Mouse (Mus musculus): Measurements from ENCODE around the gene Eef2k.
"Not testable (repeated sequence)": the region's sequence is repeated elsewhere in the genome, so short reads cannot be mapped to it uniquely, and the experiment has no call there.

The Eef2k gene

GRCm38 (mm10) chr7:120933680-120934195 lies 91.1 kb downstream of the Eef2k start:
- in situ Hi-C loops (cut with MboI, MseI): loop anchor here (10.0 kb wide), 1 partner anchor 279 kb away; no protein-coding TSS in a partner anchor

DNA sequence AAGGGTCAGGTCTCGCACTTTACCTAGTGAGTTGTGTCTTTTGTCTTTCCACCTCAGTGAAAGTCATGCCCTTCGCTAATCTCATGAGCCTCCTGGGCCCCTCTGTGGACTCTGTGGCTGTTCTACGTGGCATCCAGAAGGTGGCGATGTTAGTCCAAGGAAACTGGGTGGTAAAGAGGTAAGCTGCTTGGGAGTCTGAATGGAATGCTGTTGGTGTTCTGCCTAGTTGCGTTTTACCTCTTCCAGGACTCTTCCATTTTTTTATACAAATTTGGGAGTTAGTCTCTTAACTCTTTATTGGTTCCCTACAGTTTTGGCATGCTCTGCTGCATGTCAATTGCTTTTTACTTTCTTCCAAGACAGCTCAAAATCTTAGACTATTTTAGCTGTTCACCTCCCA lies 92.1 kb downstream of the Eef2k start:
- in situ Hi-C loops (cut with MboI, MseI): loop anchor here (10.0 kb wide), 1 partner anchor 280 kb away; no protein-coding TSS in a partner anchor

- in situ Hi-C loops (cut with MboI, MseI): loop anchor here (10.0 kb wide), 1 partner anchor 282 kb away; no protein-coding TSS in a partner anchor
These were observed 93.9 kb downstream of the Eef2k start for GRCm38 (mm10) chr7:120936522-120936921.

- in situ Hi-C loops (cut with MboI, MseI): loop anchor here (10.0 kb wide), 1 partner anchor 283 kb away; no protein-coding TSS in a partner anchor
These were observed 95.6 kb downstream of the Eef2k start for GRCm38 (mm10) chr7:120938206-120938605.

DNA sequence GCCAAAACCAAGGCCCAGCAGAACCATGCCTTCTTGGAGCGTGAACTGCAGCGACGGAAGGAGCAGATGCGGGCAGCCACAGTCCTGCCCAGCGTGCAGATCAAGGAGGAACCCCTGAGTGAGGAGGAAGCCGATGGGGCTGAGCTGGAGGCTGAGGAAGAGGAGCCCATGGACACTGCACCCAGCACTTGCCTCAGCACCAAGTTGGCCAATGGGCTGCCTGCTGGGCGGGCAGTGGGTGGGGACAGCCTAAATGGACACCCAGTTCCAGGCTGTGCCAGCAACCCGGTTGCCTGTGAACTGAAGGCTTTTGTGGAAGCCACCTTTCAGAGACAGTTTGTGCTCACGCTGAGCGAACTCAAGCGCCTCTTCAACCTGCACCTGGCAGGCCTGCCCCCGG lies 97.7 kb downstream of the Eef2k start:
- in situ Hi-C loops (cut with MboI, MseI): no loop called here

DNA sequence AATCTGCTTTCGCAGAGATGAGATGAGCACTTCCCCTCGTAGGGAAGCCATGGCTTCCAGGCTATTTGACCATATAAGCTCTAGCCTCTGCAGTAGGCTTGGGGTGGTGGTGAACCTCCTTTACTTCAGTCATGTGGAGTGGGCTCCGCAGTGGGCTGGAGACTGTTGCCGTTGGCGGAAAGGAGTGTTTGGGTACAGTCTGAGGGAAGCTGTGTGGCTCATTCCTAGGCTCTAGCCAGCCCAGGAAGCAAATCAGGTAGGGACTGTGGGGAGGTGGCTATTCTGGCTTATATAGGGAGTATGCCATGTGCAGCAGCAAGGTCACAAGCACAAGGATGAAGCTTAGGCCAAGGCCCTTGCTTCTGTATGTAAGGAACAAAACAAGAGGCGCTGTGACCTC lies 98.6 kb downstream of the Eef2k start:
- in situ Hi-C loops (cut with MboI, MseI): no loop called here

- in situ Hi-C loops (cut with MboI, MseI): no loop called here
These were observed 99.9 kb downstream of the Eef2k start for GRCm38 (mm10) chr7:120942506-120942905.

GRCm38 (mm10) chr7:120943936-120944509 lies 101.4 kb downstream of the Eef2k start:
- in situ Hi-C loops (cut with MboI, MseI): no loop called here

DNA sequence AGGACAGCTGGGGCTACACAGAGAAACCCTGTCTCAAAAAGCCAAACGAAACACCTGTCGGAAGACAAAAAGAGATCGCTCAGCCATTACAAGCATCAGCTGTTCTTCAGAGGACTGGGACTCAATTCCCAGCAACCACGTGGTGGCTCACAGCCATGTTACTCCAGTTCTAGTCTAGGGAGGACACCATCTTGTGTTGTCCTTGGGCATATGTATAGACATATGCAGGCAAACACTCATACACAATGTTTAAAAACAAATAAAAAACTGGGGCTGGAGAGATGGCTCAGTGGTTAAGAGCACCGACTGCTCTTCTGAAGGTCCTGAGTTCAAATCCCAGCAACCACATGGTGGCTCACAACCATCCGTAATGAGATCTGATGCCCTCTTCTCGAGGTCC lies 111.0 kb downstream of the Eef2k start:
- in situ Hi-C loops (cut with MboI, MseI): not testable (repeated sequence)

All from regulatory T cell (primary cell).